Mouse (Mus musculus) thymus, adult 2 months (tissue): ENCODE measurements at regions not wholly inside any gene's neighbourhood (a gene's known extent, or its start where the extent isn't known, plus 50 kb on each side); places are given as distances from the start of the nearest gene placed in this dataset.

Experiments used
- DNase-seq: peaks from one replicate; pipeline ENCODE4 v3.0.0; 2021
- H3K27ac ChIP-seq: fragments of 200-500 bp; 2 replicates; pipeline ENCODE4 v1.5.1; 2012; ENCODE audit warnings: low read length, control low read depth; ENCODE audit not compliant: control insufficient read depth, insufficient read depth
- H3K27me3 ChIP-seq: fragments of 200-500 bp; 2 replicates; pipeline ENCODE4 v1.6.1; 2012; ENCODE audit warnings: mild to moderate bottlenecking, low read length, moderate library complexity, mixed read lengths; ENCODE audit not compliant: control insufficient read depth, insufficient read depth
- H3K36me3 ChIP-seq: fragments of 200-500 bp; 2 replicates; pipeline ENCODE4 v1.6.1; 2012; ENCODE audit warnings: mild to moderate bottlenecking, low read length, moderate library complexity; ENCODE audit not compliant: control insufficient read depth, insufficient read depth
- H3K4me1 ChIP-seq: fragments of 200-500 bp; replicated peaks from 2 replicates; pipeline ENCODE4 v1.6.1; 2012; ENCODE audit warnings: low read length; ENCODE audit not compliant: control insufficient read depth, insufficient read depth
- H3K4me3 ChIP-seq: fragments of 200-500 bp; 2 replicates; pipeline ENCODE4 v1.5.1; 2012; ENCODE audit warnings: mild to moderate bottlenecking, low read length, control low read depth, moderate library complexity; ENCODE audit not compliant: control insufficient read depth, insufficient read depth
- CTCF ChIP-seq: fragments of 200-500 bp; IDR thresholded peaks from 2 replicates; pipeline ENCODE4 v1.5.1; 2012; ENCODE audit warnings: mild to moderate bottlenecking, control low read depth, low read length, moderate library complexity, borderline replicate concordance; ENCODE audit not compliant: control insufficient read depth, poor library complexity, insufficient read depth; ENCODE audit errors: extremely low read depth
- POLR2A ChIP-seq: fragments of 200-500 bp; IDR thresholded peaks from 2 replicates; pipeline ENCODE4 v1.6.1; 2012; ENCODE audit warnings: mild to moderate bottlenecking, low read length, control low read depth, moderate library complexity; ENCODE audit not compliant: control insufficient read depth, poor library complexity, insufficient read depth; ENCODE audit errors: extremely low read depth
- WGBS: fragments of 180-500 bp; shearing (Covaris S2); methylation state at CpG from one replicate; pipeline ENCODE4 v1.1.7; 2018; 5-methylcytosine and 5-hydroxymethylcytosine counted together

- Histone ChIP-seq H3K4me1 (no peaks in the 10 kb centered on the region), H3K27ac (no peak overlapping the region), H3K4me3 (no peak overlapping the region), H3K36me3 (no peaks in the 10 kb centered on the region), H3K27me3 (no peaks in the 10 kb centered on the region)
- no peak for DNase-seq
- TF ChIP-seq CTCF = no peak
- no peak for TF ChIP-seq POLR2A
- 76% methylated on average over 8 of the region's 8 CpGs for WGBS
Measured at GRCm38 (mm10) chr6:117329164-117329939, 161.0 kb downstream of the Cxcl12 start.

GRCm38 (mm10) chr6:117330198-117330597 is 161.9 kb downstream of the Cxcl12 start:
- Histone ChIP-seq H3K36me3 (no peaks in the 10 kb centered on the region), H3K4me3 (no peak overlapping the region), H3K27me3 (no peaks in the 10 kb centered on the region), H3K27ac (no peak overlapping the region), H3K4me1 (no peaks in the 10 kb centered on the region)
- DNase-seq = no peak
- TF ChIP-seq CTCF (no peak), POLR2A (no peak)
- WGBS = 49% methylated on average over 6 of the region's 6 CpGs

GRCm38 (mm10) chr6:117330726-117331360 is 162.5 kb downstream of the Cxcl12 start:
- Histone ChIP-seq H3K4me3 (no peak overlapping the region), H3K27ac (no peak overlapping the region), H3K36me3 (no peaks in the 10 kb centered on the region), H3K4me1 (no peaks in the 10 kb centered on the region), H3K27me3 (no peaks in the 10 kb centered on the region)
- TF ChIP-seq POLR2A (no peak), CTCF (no peak)
- WGBS = 56% methylated on average over 5 of the region's 5 CpGs
- no peak for DNase-seq

GRCm38 (mm10) chr6:117332641-117333040 is 164.3 kb downstream of the Cxcl12 start:
- 79% methylated on average over 6 of the region's 6 CpGs for WGBS
- H3K4me1 ChIP-seq = no peaks in the 10 kb centered on the region
- no peak for DNase-seq
- no peak overlapping the region for H3K27ac ChIP-seq
- H3K4me3 ChIP-seq = no peak overlapping the region
- no peaks in the 10 kb centered on the region for H3K27me3 ChIP-seq
- H3K36me3 ChIP-seq = no peaks in the 10 kb centered on the region
- no peak for TF ChIP-seq CTCF
- no peak for TF ChIP-seq POLR2A

GRCm38 (mm10) chr6:117342123-117342522 is 173.8 kb downstream of the Cxcl12 start:
- Histone ChIP-seq H3K36me3 (no peaks in the 10 kb centered on the region), H3K27ac (no peak overlapping the region), H3K4me3 (no peak overlapping the region), H3K4me1 (no peaks in the 10 kb centered on the region), H3K27me3 (no peaks in the 10 kb centered on the region)
- no peak for DNase-seq
- WGBS = 97% methylated on average over 3 of the region's 3 CpGs
- TF ChIP-seq CTCF = no peak
- TF ChIP-seq POLR2A = no peak

- no peaks in the 10 kb centered on the region for H3K36me3 ChIP-seq
- H3K4me1 ChIP-seq = no peaks in the 10 kb centered on the region
- DNase-seq = no peak
- H3K27me3 ChIP-seq = no peaks in the 10 kb centered on the region
- no peak overlapping the region for H3K27ac ChIP-seq
- no peak for TF ChIP-seq CTCF
- TF ChIP-seq POLR2A = no peak
- H3K4me3 ChIP-seq = no peak overlapping the region
- WGBS = 96% methylated on average over 1 of the region's 1 CpGs
Measured at GRCm38 (mm10) chr6:117347356-117347755, 179.0 kb downstream of the Cxcl12 start.
